Mouse (Mus musculus): Measurements from ENCODE around the gene Lingo2. TPM values are rescaled to one million over a fixed set of nuclear protein-coding genes. Genes with fewer than 3 reads are reported as not detected.

Gene Lingo2
- polyA plus RNA-seq (2015; fragmentation: Nextera tagmentation; extraction: Ambion mirVana), result 0.33 and 0.40 TPM in 2 replicates

DNA sequence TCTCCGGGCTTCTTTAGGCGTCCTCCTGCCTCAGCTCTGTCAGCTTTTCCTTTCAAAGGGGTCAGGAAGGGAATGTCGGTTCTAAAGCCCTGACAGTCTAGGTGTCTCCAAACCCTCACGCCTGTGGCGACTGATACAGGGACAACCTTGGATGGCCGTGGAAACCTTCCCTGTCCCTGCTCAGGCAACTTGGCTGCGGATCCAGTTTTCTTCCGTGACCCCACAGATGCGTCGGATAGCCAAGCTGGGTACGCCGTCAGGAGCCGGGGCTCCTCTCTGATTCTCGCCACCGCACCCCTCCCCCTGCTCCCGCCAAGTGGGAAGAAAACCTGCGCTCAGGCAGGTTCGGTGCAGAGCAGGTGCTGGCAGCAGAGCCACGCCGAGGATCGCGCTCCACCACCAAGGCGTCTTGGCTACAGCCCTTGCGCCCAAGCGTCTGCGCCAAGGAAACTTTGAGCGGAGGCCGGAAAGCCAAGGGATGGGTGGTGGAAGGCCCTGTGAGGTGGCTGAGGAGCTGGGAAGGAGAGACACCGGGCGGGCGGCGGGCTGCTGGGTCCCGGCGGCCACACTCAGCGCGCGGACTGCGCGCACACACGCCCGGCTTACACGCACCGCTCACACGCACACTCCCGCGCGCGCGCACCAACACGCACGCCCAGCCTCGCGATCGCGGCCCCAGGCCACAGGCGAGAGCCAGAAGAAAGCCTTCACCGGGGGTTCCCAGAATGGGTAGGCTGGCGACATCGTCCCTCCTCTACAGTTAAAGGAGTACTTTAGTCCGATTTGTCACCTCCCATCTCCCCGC, at the start of gene Lingo2:
Gene Lingo2, minus strand, starts transcription at position 598 of the 805 bp plus-strand sequence.
- Histone ChIP-seq H3K9me3 (no peaks in the 10 kb centered on the region), H3K36me3 (no peaks in the 10 kb centered on the region), H3K4me1 (peaks cover 26% of the 10 kb centered on the region), H3K27me3 (replicated peaks) (peaks cover 60% of the 10 kb centered on the region), H3K4me2 (peak within 1 kb of the TSS; percentile 99), H3K9ac (peak within 1 kb of the TSS; percentile 68), H3K27ac (replicated peaks) (no peak within 1 kb of the TSS), H3K4me3 (peak within 1 kb of the TSS; percentile 61)
- under 1% methylated on average over 57 of the region's 61 CpGs for WGBS
- ATAC-seq (ENCODE audit: extremely low read depth, insufficient number of reproducible peaks, low FRiP score, low TSS enrichment), result no peak

DNA sequence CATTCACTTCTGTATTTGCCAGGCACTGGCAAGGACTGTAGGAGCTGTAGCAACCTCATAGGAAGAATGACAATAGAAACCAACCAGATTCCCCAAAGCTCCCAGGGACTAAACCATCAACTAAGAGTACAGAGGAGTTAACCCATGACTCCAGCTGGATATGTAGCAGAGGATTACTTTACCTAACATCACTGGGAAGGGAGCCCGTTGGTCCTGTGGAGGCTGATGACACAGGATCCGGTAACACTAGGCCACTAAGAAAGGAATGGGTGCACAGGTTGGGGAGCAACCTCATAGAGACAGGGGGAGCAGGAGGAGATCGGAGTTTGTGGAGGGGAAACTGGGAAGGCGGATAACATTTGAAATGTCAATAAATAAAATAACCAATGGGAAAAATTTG, 21.8 kb upstream of the Lingo2 start:
- no peaks in the 10 kb centered on the region for H3K4me1 ChIP-seq
- WGBS, result 82% methylated on average over 4 of the region's 4 CpGs

DNA sequence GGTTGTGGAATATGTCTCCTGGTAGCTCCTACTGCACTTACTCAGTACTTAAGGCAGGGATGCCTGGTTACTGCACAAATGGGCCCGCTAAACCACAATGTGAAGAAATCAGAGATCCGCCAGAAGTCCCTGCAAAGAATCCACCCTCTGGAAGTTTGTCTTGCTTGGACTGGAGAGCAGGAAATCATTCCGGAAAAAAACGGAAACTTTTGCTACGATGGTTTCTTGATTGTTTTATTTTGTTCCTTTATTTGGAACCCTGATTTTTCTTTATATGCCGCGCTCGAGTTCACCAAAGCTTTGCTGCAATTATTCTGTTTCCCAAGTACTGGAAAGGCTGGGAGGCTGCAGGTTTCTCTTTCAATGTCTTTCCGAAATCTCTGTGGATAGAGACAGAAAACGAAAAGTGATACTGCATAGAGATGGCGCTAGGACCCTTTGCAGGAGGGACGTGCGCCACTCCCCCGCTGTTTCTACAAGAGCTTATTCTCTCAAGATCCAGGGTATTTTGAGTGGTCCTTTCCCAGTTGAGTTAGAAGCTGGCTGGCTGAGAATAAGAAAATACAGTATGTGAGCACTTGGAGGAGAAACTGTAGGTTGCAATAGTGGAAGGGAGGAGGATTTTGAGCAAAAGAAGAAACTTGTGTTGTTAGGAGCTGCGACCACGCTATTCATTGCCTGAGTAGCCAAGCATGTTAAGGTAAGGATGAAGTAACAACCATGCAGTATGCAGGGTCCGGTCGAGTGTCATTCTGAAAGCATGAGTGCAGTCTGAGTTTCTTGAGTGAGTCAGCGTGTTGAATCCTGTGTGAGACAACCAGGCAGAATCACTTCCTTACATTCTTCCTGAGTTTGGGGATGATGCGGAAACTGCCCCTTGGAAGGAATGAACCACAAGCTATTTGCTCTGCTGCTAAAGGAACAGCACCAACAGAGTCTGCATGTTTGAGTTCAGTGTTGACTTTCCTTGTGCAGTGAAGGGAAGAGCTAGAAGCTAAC, 1.2 kb upstream of the Lingo2 start:
- 10% methylated on average over 20 of the region's 20 CpGs for WGBS
- no peak for ATAC-seq (ENCODE audit: extremely low read depth, insufficient number of reproducible peaks, low FRiP score, low TSS enrichment)
- Histone ChIP-seq H3K4me3 (peak overlapping the region; percentile 61), H3K9me3 (no peaks in the 10 kb centered on the region), H3K27ac (replicated peaks) (no peak overlapping the region), H3K36me3 (no peaks in the 10 kb centered on the region), H3K4me2 (peak overlapping the region; percentile 99), H3K4me1 (peaks cover 26% of the 10 kb centered on the region), H3K9ac (peak overlapping the region; percentile 50), H3K27me3 (replicated peaks) (peaks cover 60% of the 10 kb centered on the region)

More for the DNA sequence above, 21.8 kb upstream of the Lingo2 start:
- Histone ChIP-seq H3K27me3 (replicated peaks) (no peaks in the 10 kb centered on the region), H3K9me3 (no peaks in the 10 kb centered on the region), H3K9ac (no peak overlapping the region), H3K27ac (replicated peaks) (no peak overlapping the region), H3K36me3 (no peaks in the 10 kb centered on the region), H3K4me2 (no peak overlapping the region), H3K4me3 (no peak overlapping the region)
- ATAC-seq (ENCODE audit: extremely low read depth, insufficient number of reproducible peaks, low FRiP score, low TSS enrichment), result no peak

DNA sequence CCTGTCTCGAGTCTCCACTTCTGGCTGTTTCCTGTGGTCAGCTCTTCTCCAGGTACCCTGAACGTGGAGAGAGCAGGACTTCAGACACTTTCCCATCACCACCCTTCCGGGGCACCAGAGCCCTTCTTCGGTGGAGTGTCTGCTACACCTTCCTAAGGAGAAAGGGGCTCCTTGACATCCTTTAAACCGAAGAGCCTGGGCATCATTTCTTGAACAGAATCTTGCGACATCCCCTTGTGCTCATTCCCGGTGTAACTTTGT, 338 bp upstream of the Lingo2 start:
- no peaks in the 10 kb centered on the region for H3K9me3 ChIP-seq
- peak overlapping the region; percentile 99 for H3K4me2 ChIP-seq
- H3K9ac ChIP-seq, result peak overlapping the region; percentile 68; the same call in 1 of the 2 replicates
- peaks cover 26% of the 10 kb centered on the region for H3K4me1 ChIP-seq
- 2% methylated on average over 7 of the region's 7 CpGs for WGBS
- H3K27ac ChIP-seq (replicated peaks), result no peak overlapping the region
- peaks cover 60% of the 10 kb centered on the region for H3K27me3 ChIP-seq (replicated peaks)
- ATAC-seq (ENCODE audit: extremely low read depth, insufficient number of reproducible peaks, low FRiP score, low TSS enrichment), result no peak
- peak overlapping the region; percentile 61 for H3K4me3 ChIP-seq
- no peaks in the 10 kb centered on the region for H3K36me3 ChIP-seq

DNA sequence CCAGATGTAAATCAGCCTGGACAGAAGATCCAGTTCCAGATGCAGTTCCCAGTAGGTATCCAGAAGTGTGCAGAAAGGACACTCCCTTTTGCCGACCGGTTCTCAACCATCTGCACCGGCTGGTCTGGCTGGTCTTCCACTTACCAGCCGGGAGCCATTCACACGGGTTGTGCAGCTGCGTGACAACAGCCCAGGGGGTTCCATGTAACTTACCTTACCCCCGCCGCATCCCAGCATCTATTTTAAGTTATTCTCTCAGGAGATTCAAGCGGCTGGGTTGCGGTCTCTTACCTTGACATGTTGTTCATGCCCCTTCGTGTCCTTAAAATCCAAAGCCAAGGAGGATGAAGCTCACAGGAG, 777 bp downstream of the Lingo2 start:
- Histone ChIP-seq H3K4me1 (peaks cover 26% of the 10 kb centered on the region), H3K4me3 (peak overlapping the region; percentile 61), H3K4me2 (peak overlapping the region; percentile 99), H3K27me3 (replicated peaks) (peaks cover 60% of the 10 kb centered on the region), H3K36me3 (no peaks in the 10 kb centered on the region), H3K9ac (peak overlapping the region; percentile 68; the same call in 1 of the 2 replicates), H3K27ac (replicated peaks) (no peak overlapping the region), H3K9me3 (no peaks in the 10 kb centered on the region)
- ATAC-seq (ENCODE audit: extremely low read depth, insufficient number of reproducible peaks, low FRiP score, low TSS enrichment), result 0 out of 2 replicates have a peak, but pooled peaks have one; percentile 8
- WGBS, result under 1% methylated on average over 11 of the region's 11 CpGs

DNA sequence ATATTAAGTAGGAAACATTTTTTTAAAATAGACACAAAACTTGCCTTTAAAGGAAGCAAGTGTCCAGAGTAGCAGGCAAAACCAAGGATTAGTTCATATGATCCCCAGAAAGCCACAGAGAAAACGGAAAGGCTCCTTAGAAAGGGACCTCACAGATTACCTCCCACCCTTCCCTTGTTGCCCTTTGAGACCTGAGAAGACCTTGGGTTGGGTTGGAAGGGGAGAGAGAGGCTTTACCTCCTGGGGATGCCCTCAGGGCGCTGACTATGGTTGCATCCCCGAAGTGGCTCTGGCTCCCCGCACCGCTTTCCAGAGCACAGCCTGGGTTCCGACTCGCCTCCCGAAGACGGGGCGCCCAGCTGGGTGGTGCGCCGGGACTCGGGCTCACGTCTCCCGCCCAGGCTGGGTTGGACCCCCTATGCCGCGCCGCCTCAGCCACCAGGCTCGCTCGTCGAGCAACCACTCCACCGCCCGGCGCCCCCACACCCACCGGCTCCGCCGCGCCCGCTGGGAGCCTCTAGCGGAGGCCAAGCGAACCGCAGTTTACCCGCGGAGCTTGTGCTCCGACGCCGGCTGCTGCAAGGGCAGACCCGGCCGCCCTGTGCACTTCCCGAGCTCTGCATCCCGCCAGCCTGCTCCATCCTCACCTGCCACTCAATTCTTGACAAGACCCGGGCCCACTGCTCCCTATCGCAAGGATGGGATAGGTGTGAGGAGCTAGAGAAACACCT, 1.4 kb downstream of the Lingo2 start:
- Histone ChIP-seq H3K9me3 (no peaks in the 10 kb centered on the region), H3K4me2 (peak overlapping the region; percentile 99), H3K27me3 (replicated peaks) (peaks cover 60% of the 10 kb centered on the region), H3K27ac (replicated peaks) (no peak overlapping the region), H3K4me3 (peak overlapping the region; percentile 61), H3K36me3 (no peaks in the 10 kb centered on the region), H3K9ac (peak overlapping the region; percentile 71), H3K4me1 (peaks cover 26% of the 10 kb centered on the region)
- WGBS, result under 1% methylated on average over 43 of the region's 43 CpGs
- ATAC-seq (ENCODE audit: extremely low read depth, insufficient number of reproducible peaks, low FRiP score, low TSS enrichment), result peak; percentile 73; the same call in 1 of the 2 replicates

DNA sequence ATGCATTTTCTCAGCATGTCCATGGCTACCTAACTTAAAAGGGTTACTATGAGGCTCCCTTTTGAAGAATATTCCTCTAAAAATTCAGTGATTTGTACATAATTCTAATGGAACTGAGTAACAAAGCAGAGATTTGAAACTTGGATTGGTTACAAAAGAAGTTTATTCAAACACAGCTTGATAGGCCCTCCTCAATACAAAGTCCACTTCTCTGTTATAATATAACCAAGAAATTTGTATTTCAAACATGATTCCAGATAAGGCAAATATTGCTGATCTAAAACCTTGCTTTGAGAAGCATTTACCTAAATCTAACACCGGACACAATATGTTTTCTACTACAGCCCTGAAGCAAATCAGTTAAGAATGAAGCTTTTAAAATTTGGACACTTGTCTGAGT, 60.7 kb downstream of the Lingo2 start:
- H3K27ac ChIP-seq (replicated peaks), result no peak overlapping the region
- 0 out of 2 replicates have a peak, but pooled peaks cover 7% of the 10 kb centered on the region for H3K9me3 ChIP-seq
- no peak for ATAC-seq (ENCODE audit: extremely low read depth, insufficient number of reproducible peaks, low FRiP score, low TSS enrichment)
- no peak overlapping the region for H3K4me2 ChIP-seq
- no peaks in the 10 kb centered on the region for H3K4me1 ChIP-seq
- no peaks in the 10 kb centered on the region for H3K36me3 ChIP-seq
- no peaks in the 10 kb centered on the region for H3K27me3 ChIP-seq (replicated peaks)
- H3K4me3 ChIP-seq, result no peak overlapping the region
- WGBS, result 75% methylated on average over 1 of the region's 1 CpGs
- H3K9ac ChIP-seq, result no peak overlapping the region

DNA sequence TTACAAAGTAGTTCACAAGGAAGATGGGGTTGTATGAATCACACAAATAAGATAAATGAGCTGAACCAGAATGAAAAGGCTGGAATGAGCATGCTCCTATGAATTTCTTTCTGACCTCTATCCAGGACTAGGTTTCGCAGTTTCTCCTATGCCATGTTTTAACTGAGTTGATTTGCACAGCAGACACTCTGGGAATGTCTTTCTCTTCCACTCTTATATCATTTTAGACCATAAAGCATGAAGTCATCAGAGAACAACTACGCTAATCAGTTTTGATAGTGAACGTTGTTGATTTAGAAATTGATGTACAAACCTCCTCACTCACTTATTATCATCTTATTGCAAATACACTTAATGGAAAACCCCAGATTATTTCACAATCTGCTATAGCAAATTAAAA, 61.2 kb downstream of the Lingo2 start:
- ATAC-seq (ENCODE audit: extremely low read depth, insufficient number of reproducible peaks, low FRiP score, low TSS enrichment), result no peak
- 68% methylated on average over 3 of the region's 3 CpGs for WGBS
- Histone ChIP-seq H3K9me3 (0 out of 2 replicates have a peak, but pooled peaks cover 7% of the 10 kb centered on the region), H3K27me3 (replicated peaks) (no peaks in the 10 kb centered on the region), H3K36me3 (no peaks in the 10 kb centered on the region), H3K9ac (no peak overlapping the region), H3K27ac (replicated peaks) (no peak overlapping the region), H3K4me3 (no peak overlapping the region), H3K4me2 (no peak overlapping the region), H3K4me1 (no peaks in the 10 kb centered on the region)

DNA sequence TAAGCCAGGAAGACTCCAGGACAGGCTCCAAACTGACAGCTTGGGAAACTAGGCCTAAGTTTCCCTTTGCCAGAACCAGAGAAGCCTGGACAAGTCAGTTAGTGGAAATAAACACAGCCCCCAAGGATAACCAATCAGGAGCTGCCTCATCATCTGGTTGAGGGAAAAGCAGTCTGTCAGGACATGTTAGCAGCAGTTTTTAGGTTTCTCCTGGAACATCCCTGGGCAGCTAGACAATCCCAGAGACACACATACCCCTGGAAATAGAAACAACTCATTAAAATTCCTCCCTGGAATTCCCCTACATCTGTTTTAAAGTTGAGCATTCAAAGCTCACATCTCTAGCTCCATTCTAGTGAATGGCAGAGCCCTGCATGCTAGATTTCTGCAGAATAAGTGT, 76.8 kb downstream of the Lingo2 start:
- no peak overlapping the region for H3K4me3 ChIP-seq
- no peak overlapping the region for H3K9ac ChIP-seq
- ATAC-seq (ENCODE audit: extremely low read depth, insufficient number of reproducible peaks, low FRiP score, low TSS enrichment), result no peak
- no peak overlapping the region for H3K4me2 ChIP-seq
- H3K27ac ChIP-seq (replicated peaks), result no peak overlapping the region
- H3K4me1 ChIP-seq, result no peaks in the 10 kb centered on the region
- H3K27me3 ChIP-seq (replicated peaks), result no peaks in the 10 kb centered on the region
- H3K9me3 ChIP-seq, result no peaks in the 10 kb centered on the region
- H3K36me3 ChIP-seq, result no peaks in the 10 kb centered on the region

DNA sequence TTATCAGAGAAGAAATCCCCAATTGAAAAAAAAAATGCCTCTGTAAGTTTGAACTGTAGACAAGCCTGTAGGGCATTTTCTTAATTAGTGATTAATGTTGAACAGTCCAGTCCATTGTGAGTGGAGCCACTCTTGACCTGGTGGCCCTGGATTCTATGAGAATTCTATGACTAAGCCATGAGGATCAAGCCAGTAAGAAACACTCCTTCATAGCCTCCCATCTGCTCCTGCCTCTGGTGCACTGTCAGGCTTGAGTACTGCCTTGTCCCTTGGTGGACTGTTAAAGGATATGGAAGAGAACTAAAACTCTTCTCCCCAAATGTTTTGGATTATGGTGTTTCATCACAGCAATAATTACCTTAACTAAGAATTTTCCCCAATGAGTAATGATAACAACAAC, 126.6 kb downstream of the Lingo2 start:
- Histone ChIP-seq H3K4me1 (no peaks in the 10 kb centered on the region), H3K27me3 (replicated peaks) (no peaks in the 10 kb centered on the region), H3K4me3 (no peak overlapping the region), H3K9ac (no peak overlapping the region), H3K36me3 (no peaks in the 10 kb centered on the region), H3K9me3 (no peaks in the 10 kb centered on the region), H3K27ac (replicated peaks) (no peak overlapping the region), H3K4me2 (no peak overlapping the region)
- ATAC-seq (ENCODE audit: extremely low read depth, insufficient number of reproducible peaks, low FRiP score, low TSS enrichment), result no peak

DNA sequence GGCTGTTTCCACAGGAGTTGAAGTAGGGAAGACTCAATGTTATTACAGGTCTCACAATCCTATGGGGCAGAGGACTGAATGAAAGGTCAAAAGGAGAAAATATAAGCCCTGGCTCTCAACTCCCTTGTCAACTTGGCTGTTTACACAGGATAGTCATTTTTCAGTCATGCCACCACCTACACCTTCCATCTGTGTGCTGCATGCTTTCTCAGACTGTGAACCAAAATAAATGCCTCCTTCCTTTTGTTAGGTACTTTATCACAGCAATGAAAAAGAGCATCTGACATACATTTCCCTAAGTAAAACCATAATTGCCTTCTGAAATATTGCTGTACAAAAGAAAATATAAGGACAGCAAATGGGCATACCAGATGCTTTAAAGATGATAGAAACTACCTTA, 129.6 kb downstream of the Lingo2 start:
- ATAC-seq (ENCODE audit: extremely low read depth, insufficient number of reproducible peaks, low FRiP score, low TSS enrichment), result no peak
- H3K9me3 ChIP-seq, result no peaks in the 10 kb centered on the region
- H3K27ac ChIP-seq (replicated peaks), result no peak overlapping the region
- H3K4me1 ChIP-seq, result no peaks in the 10 kb centered on the region
- H3K9ac ChIP-seq, result no peak overlapping the region
- H3K4me2 ChIP-seq, result no peak overlapping the region
- no peaks in the 10 kb centered on the region for H3K36me3 ChIP-seq
- no peak overlapping the region for H3K4me3 ChIP-seq
- no peaks in the 10 kb centered on the region for H3K27me3 ChIP-seq (replicated peaks)

Measured in heart, embryonic 13.5 days (tissue).